Mouse (Mus musculus) liver, embryonic 14.5 days (tissue): ENCODE measurements around the gene Iqcf4.

Experiments
- CTCF ChIP-seq: IDR thresholded peaks from 2 replicates; pipeline ENCODE4 v1.5.1; 2016; ENCODE audit warnings: antibody characterized with exemption, low read depth, control low read depth
- EP300 ChIP-seq: IDR thresholded peaks from 2 replicates; pipeline ENCODE4 v1.6.1; 2016; ENCODE audit warnings: antibody characterized with exemption, low read depth

- no peak for TF ChIP-seq CTCF
- TF ChIP-seq EP300, result no peak
Observed at GRCm38 (mm10) chr9:106561531-106561930, 9.3 kb downstream of the Iqcf4 start, which contains the start of gene Iqcf3.
